Mouse (Mus musculus): ENCODE data around the gene Tenm4.

The Tenm4 gene

GRCm38 (mm10) chr7:96716911-96717310 is 545.9 kb downstream of the Tenm4 start:
- DNase-seq (ENCODE audit: extremely low spot score, low read depth, low spot score), result no peak

DNA sequence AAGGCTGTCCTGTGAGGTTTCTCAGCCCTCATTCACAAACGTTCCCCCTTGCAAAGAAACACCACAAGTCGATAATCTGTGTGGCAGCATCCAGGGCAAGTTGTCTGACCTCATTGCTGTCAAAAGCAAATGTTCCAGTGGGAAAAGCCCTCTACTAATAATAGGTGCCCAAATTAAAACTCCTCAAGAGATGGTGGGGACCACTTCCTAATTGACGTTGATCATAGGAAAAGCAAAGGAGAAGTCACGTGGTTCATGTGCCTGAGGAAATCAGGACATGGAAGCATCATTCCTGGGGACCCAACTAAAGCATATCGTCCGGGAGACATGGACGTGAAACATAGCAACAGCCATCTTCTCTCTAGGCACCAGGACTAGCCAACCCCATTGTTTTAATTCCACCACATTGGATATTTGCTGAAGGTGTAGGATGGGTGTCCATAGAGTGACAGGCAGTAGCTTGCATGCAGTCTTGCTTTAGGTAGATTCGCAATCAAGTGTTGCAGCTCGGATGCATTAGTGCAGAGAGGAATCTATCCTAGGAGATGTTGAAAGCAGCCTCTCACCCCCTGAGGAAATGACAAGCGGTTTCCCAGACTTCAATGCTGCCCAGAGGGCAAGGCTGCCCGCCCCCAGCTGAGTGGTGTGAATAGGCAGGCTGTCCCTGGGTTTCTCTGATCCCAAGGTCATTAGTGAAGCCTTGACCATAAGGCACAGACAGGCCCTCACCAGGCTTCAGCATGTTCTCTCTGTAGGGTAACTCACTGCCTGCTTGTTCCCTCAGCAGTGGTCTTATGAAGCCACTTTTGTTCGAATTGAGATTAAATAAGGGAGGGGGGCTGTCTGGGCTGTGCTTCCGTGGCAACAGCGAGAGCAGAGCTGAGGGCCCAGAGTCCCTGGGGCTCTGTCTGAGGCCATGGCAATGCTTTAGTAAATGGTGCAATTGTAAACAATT is 547.4 kb downstream of the Tenm4 start:
- DNase-seq (ENCODE audit: extremely low spot score, low read depth, low spot score), result no peak

GRCm38 (mm10) chr7:96719926-96720325 is 548.9 kb downstream of the Tenm4 start:
- DNase-seq (ENCODE audit: extremely low spot score, low read depth, low spot score), result no peak

GRCm38 (mm10) chr7:96720465-96720864 is 549.4 kb downstream of the Tenm4 start:
- DNase-seq (ENCODE audit: extremely low spot score, low read depth, low spot score), result no peak

- DNase-seq (ENCODE audit: extremely low spot score, low read depth, low spot score), result no peak
Observed at GRCm38 (mm10) chr7:96722796-96723195, 551.8 kb downstream of the Tenm4 start.

DNA sequence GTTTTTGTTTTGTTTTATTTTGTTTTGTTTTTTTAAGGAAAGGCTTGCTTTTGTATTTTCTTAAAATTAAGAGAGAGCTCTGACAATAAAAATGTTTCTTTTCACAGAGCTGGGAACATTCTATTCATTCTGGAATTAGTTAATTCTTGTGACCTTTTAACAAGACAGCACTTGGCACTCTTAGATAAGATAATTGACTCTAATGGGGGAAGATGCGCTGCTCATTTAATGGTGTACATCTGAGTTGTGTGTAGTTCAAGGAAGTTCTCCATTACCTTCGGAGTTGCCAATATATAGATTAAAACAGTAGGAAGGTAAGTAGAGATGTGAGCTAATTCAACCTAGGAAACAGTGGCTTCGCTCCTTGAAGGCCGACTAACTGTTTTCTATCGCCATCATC is 554.6 kb downstream of the Tenm4 start:
- DNase-seq (ENCODE audit: extremely low spot score, low read depth, low spot score), result no peak

DNA sequence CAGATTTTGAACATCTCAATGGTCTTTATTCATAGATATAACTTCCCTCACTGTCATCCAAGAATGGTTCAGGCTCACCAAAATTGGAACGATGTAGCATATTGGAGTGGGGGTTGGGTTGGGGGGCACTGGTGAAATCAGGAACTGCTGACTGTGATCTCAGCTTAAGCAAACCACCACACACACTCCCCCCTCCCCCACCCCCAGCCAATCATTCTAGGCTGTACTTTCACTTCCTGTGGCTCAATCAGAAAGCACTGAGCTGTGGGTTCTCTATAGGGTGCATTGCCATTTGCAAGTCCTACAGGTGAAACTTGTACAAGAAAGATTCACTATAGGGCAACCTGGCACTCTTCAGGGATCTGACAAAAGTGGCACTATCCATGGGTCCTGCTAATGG is 559.3 kb downstream of the Tenm4 start:
- no peak for DNase-seq (ENCODE audit: extremely low spot score, low read depth, low spot score)

DNA sequence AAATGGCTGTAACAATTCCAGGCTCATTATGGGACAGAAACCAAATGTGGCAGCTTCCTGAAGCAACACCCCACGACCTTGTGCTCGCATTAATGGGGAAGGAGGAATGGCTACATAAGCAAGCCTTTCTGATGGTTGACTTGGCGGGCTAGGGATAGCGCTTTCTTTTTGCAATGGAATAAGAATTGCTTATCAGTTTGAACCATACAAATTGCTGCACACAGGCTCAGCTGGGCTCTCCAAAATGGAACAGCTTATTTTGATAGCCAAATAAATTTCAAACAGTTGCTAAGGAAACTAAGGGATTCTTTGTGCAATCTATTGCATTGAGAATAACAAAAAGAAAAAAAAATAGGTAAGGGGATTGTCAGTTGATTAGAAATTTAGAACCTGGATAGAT is 560.9 kb downstream of the Tenm4 start:
- no peak for DNase-seq (ENCODE audit: extremely low spot score, low read depth, low spot score)

- DNase-seq (ENCODE audit: extremely low spot score, low read depth, low spot score), result no peak
Observed at GRCm38 (mm10) chr7:96734315-96735058, 563.4 kb downstream of the Tenm4 start.

GRCm38 (mm10) chr7:96740631-96741030 is 569.6 kb downstream of the Tenm4 start:
- peak; percentile 33 for DNase-seq (ENCODE audit: extremely low spot score, low read depth, low spot score)

GRCm38 (mm10) chr7:96742221-96742620 is 571.2 kb downstream of the Tenm4 start:
- DNase-seq (ENCODE audit: extremely low spot score, low read depth, low spot score), result no peak

- DNase-seq (ENCODE audit: extremely low spot score, low read depth, low spot score), result peak; percentile 57
Observed at GRCm38 (mm10) chr7:96745956-96746355, 574.9 kb downstream of the Tenm4 start.

GRCm38 (mm10) chr7:96746706-96747105 is 575.7 kb downstream of the Tenm4 start:
- no peak for DNase-seq (ENCODE audit: extremely low spot score, low read depth, low spot score)

DNA sequence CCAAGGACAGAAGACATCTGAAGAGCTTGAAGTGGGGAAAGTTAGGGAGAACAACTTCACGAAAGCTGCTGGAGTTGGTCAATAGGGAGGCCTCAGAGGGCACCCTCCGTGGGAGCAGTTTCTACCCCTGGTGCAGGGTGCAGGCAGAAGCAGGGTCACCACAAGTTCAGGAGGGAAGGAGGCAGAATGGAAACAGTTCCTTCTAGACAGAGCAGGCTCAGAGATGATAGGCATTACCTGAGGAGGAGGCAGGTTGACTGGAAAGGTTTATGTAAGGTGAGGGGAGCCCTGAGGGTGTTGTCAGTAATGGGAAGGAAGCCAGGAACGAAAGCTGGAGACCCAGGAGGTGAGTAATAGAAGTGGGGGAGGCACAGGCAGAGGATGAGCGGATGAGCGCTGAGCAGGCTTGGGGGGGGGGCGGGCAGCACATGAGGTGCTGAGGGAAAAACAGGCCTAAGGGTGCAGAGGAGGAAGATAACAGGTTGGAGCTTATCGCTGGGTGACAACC is 577.5 kb downstream of the Tenm4 start:
- no peak for DNase-seq (ENCODE audit: extremely low spot score, low read depth, low spot score)

GRCm38 (mm10) chr7:96749753-96750152 is 578.7 kb downstream of the Tenm4 start:
- peak; percentile 52 for DNase-seq (ENCODE audit: extremely low spot score, low read depth, low spot score)

DNA sequence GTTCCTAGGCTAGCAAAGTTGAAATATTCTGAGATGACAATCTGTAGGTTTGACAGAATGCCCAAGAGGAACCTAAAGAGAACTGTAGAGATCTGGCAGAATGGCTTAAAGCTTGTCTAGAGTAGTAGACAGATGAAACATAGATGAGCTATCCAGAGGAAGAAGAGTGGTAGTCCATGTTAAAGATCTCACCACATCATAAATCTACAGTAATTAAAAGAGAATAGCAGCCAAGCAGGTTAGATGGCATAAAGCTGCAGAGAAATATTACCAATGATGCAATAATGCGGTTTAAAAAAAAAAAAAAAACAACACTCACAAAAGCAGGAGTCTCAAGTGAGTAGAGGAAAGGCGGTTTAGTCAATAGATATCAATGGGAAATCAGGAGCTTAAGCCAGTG is 580.2 kb downstream of the Tenm4 start:
- no peak for DNase-seq (ENCODE audit: extremely low spot score, low read depth, low spot score)

DNA sequence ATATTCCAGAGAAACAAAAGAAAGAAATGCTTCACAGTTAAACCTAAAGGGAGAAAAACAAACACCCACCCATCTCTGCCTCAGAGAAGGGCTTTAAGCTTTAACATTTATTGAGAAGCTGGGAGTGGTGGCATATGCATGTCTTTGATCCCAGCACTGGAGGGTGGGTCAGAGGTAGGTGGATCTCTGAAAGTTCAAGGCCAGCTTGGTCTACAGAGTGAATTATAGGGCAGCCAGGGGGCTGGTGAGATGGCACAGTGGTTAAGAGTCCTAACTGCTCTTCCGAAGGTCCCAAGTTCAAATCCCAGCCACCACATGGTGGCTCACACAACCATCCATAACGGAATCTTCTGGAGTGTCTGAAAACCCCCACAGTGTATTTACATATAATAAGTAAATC is 581.7 kb downstream of the Tenm4 start:
- no peak for DNase-seq (ENCODE audit: extremely low spot score, low read depth, low spot score)

GRCm38 (mm10) chr7:96753335-96754095 is 582.5 kb downstream of the Tenm4 start:
- DNase-seq (ENCODE audit: extremely low spot score, low read depth, low spot score), result no peak

GRCm38 (mm10) chr7:96754175-96754574 is 583.1 kb downstream of the Tenm4 start:
- DNase-seq (ENCODE audit: extremely low spot score, low read depth, low spot score), result no peak

GRCm38 (mm10) chr7:96755459-96756094 is 584.5 kb downstream of the Tenm4 start:
- no peak for DNase-seq (ENCODE audit: extremely low spot score, low read depth, low spot score)

Measured in hindlimb bud, embryonic 11.5 days (tissue).